Mouse (Mus musculus): ENCODE measurements around the gene Spn.
A peak's percentile ranks its signal among the peaks of the same experiment; 100 is the strongest.
"Not testable (repeated sequence)": the region's sequence is repeated elsewhere in the genome, so short reads cannot be mapped to it uniquely, and the experiment has no call there.

Spn gene

DNA sequence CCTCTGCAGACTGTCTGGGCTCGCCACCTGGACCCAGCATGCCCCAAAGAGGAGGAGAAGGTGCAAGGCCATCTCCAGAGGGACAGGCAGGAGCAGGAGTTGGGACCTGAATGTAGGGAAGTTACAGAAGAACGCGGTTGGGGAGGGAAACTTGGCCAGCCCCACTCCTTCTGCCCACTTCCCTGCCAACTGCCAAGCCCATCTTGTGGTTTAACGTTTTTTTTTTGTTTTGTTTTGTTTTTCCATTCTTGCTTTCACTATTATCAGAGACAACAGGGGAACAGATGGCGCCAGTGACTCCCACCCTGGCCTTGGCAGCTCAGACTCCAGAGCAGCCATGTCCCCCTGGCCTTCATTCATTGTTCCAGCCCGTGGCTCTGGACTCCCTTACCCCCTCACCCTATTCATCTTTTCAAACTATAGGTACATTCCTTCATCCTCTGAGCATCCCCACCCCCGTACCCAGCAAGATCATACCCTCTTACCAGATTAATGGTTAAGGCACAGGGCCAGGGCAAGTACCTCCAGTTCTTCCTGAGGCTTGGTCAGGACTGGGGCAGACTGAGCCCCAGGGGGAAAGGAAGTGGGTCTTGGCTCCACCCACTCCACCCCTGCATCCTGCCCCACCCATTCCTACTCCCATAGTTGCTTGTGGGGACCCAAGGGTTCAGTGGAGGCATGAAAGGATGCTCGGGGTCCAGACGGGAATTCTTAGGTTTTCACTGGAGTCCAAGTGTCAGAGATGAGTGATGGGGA is at the start of gene Spn:
TSS of gene Spn (minus strand) at position 562 of the 756 bp plus-strand sequence.
- peak; percentile 76 to 77 for DNase-seq (ENCODE audit: low spot score in 2 of 2)

DNA sequence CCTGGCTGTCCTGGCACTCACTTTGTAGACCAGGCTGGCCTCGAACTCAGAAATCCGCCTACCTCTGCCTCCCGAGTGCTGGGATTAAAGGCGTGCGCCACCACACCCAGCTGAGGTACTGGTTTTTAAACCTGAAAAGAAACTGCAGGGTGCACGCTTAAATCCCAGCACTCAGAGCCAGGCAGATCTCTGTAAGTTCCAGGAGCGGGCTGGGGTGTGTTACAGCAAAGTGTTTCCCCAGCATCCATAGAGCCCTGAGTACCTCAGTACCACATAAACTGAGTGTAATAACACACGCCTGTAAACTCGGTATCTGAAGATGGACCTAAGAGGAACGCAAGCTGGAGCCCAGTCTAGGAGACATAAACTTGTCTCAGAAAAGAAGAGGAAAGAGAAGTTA is 49.7 kb upstream of the Spn start:
- DNase-seq (ENCODE audit: low spot score in 2 of 2) = no peak

- peak in 1 of 2 experiments; percentile 32 for DNase-seq (ENCODE audit: low spot score in 2 of 2)
These were observed 48.0 kb upstream of the Spn start for GRCm38 (mm10) chr7:127185601-127186000.

GRCm38 (mm10) chr7:127184720-127185119 is 47.1 kb upstream of the Spn start:
- no peak for DNase-seq (ENCODE audit: low spot score in 2 of 2)

DNA sequence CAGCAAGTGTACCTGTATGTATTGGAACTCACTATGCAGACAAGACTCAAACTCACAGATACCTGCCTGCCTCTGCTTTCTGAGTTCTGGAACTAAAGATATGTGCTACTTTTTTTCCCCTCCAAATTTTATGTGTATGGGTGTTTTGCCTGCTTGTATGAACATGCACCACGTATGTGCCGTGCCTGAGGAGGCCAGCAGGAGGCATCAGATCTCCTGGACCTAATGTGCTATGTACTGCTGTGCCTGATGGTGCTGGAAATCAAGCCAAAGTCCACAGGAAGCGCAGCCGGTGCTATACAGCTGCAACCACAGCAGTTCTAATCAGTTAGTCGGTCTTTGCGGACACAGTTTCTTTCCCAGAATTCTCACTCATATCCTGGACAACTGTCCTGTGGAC is 46.2 kb upstream of the Spn start:
- peak in 1 of 2 experiments; percentile 28 for DNase-seq (ENCODE audit: low spot score in 2 of 2)

- DNase-seq (ENCODE audit: low spot score in 2 of 2) = no peak
These were observed 45.7 kb upstream of the Spn start for GRCm38 (mm10) chr7:127183345-127183744.

DNA sequence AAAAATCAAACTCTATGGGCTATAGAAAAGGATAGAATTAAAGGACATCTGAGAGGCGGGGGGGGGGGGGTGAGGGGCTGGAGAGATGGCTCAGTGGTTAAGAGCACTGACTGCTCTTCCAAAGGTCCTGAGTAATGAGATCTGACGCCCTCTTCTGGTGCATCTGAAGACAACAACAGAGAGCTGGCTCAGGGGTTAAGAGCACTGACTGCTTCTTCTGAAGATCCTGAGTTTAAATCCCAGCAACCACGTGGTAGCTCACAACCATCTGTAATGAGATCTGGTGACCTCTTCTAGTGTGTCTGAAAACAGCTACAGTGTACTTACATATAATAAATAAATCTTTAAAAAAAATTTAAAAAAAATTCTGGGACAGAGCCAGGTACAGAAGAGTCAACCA is 44.1 kb upstream of the Spn start:
- not testable (repeated sequence) for DNase-seq (ENCODE audit: low spot score in 2 of 2)

DNA sequence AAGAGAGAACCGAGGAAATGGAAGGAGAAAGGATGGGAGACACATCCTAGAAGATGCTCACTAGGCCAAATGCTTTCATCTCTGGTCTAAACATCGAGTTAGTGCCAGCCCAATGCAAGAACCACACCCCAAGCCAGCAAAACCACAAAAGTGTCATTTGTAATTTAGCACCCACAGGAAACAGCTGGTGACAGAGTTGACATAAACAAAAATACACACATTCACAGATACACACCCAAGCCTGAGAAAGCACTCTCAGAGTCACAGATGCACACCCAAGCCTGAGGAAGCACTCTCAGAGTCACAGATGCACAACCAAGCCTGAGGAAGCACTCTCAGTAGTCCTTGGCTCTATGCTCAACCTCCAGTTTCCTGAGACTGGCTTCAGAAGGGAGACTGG is 43.2 kb upstream of the Spn start:
- DNase-seq (ENCODE audit: low spot score in 2 of 2) = no peak

- DNase-seq (ENCODE audit: low spot score in 2 of 2) = no peak
These were observed 39.3 kb upstream of the Spn start for GRCm38 (mm10) chr7:127176937-127177336.

GRCm38 (mm10) chr7:127166501-127166900 is 28.9 kb upstream of the Spn start:
- DNase-seq (ENCODE audit: low spot score in 2 of 2) = no peak

DNA sequence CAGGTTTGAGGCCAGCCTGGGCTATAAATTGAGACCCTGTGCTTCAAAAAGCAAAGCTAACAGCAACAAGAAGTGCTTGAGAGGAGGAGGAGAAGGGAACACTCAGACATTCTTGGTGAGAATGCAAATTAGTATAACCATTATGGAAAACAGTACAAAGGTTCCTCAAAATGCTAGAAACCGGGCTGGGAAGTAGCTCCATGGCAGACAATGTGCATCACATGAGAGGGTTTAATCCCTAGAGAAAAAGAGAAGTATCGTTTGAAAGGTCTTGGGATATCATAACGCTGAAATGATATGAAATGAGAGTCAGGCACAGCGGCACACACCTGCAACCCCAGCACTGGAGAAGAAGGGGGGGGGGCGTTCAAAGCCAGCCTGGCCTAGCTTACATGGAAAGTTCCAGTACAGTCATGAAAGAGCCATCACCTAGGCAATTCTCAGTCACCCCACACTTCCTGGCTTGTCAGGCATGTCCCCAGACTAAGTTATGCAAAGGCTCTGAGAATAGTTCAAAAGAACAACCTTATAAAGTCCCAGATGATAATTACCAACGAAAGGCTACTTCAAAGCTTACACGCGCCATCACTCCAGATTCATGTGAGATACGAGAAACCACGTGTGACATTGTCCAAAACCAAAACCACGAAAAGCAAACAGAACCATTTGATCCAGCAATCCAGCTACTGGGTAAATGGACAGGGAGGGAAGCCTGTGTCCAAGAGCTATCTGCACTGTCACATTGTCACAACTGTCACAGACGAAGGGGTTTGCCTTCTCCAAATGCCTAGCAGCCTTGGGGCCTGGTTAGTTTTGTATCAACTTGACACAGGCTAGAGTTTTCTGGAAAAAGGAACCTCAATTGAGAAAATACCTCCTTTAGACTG is 28.2 kb upstream of the Spn start:
- DNase-seq (ENCODE audit: low spot score in 2 of 2) = no peak

DNA sequence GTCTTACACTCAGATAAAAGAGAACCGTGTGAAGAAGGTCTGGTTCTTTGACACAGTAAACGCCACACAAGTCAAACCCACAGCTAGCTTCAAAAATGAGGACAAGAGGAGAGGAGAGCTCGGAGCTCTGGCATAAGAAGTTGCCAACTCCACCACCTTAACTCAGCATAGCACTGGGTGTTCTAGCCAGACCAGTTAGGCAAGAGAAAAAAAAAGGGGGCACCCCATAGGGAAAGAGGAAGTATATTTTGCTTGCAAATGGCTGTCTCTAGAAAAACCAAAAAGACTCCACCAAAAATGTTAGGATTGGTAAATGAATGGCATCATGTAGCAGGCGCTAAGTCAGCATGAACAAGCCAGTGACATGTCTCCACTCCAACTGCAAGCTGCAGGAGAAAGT is 26.4 kb upstream of the Spn start:
- no peak for DNase-seq (ENCODE audit: low spot score in 2 of 2)

DNA sequence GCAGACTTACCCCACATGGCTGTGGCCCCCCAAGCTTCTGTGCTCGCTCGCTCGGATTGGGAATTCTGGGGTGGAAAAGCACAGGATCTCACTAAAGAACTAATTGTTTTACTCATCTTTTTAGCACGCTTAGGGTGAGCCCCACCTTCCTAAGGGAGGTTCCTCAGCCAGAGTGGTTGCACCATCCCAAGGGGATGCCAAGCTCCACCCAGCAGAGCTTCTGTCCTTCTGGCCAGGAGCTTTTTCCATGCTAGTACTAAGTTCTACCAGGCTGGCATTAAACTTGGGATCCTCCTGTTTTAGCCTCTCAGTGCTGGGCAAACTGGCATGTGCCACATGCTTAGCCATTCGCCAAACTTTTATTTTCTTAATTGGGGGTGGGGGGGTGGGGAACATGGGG is 24.9 kb upstream of the Spn start:
- DNase-seq (ENCODE audit: low spot score in 2 of 2) = no peak

- DNase-seq (ENCODE audit: low spot score in 2 of 2) = no peak
These were observed 19.9 kb upstream of the Spn start for GRCm38 (mm10) chr7:127157548-127157947.

DNA sequence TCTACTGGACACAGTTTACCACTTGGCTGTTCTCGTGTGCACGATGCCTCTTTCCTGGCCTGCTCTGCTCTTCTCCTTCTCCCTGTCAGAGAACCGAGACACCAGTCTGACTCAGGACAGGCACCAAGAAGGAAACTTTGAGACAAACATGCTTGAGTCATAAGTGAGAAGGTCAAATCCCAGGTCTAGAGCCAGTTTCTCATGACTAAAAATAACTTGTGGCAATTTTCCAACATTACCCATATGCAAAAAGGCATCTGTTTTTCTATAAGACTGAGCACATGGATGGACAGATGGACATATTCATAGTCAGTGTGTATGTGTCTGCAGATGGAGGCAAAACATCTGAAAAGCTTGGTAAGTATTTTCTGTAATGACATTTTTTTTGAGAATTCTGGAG is 15.9 kb upstream of the Spn start:
- no peak for DNase-seq (ENCODE audit: low spot score in 2 of 2)

DNA sequence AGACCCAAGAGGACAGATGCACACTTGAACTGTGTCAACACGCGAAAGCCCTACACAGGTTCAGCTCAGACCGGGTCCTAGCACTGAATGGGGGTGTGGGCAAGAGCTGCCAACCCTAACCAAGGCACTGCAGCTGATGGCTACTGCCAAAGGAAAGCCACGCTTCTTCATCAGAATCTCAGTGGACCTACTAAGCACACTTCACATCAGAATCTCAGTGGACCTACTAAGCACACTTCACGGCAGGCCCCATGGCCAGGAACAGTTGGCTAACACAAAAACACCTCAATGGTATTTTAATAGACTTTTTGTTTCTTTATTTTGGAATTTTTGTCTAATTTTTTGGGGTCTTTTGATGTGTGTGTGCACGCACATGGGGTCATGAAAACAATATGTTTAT is 14.8 kb upstream of the Spn start:
- DNase-seq (ENCODE audit: low spot score in 2 of 2) = no peak

DNA sequence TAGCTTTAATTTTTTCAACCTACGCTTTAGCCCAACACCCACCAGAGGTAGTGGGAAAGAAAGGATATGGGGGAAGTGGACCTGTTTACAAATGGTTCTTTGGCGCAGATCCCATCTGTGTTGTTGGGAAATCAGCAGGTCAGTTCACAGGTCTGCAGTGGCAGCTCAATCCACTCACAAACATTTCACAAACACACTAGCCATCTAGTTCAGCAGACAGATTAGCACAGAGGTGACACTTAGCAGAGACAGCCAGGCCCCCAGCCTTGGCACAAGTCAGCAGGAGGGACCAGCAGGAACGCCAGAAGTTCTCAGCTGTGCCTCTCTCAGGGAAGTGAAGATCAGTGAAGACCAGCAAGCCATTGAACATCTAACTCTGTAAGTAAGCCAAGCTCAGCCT is 10.3 kb upstream of the Spn start:
- DNase-seq (ENCODE audit: low spot score in 2 of 2) = no peak

DNA sequence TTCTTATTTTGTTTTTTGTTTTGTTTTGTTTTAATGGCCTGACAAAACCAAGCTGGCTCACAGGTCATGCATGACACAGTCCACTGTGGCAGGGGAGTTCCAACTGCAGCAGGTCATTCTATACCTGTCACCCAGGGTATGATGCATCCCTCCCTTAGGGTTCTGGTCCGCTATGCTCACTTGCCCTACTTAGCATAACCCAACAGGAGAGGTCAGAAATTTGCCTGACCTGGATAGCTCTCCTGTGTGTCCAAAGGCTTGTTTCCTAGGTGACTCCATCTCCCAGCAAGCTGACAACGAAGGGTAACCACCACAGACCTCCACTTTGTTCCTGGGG is 8.6 kb upstream of the Spn start:
- DNase-seq (ENCODE audit: low spot score in 2 of 2) = no peak

GRCm38 (mm10) chr7:127145387-127146266 is 8.0 kb upstream of the Spn start:
- DNase-seq (ENCODE audit: low spot score in 2 of 2) = no peak

DNA sequence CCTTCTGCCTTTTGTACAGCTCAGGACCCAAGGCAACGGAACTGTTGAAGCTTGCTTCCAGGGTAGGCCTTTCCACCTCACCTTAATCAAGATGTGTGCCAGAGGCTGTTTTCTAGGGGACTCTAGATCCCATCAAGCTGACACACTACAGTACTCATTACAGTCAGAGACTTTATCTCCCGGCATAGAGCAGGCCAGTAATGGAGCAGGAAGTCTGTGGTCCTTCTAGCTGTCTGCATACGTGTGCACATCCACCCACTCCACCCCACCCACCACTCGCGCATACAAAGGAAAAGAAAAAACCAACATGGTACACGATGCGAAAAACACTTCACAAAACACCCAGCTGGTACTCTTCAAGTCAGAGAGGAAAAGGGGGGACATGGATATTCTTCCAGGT is 6.8 kb upstream of the Spn start:
- peak; percentile 19 to 30 for DNase-seq (ENCODE audit: low spot score in 2 of 2)

GRCm38 (mm10) chr7:127142666-127143065 is 5.0 kb upstream of the Spn start:
- DNase-seq (ENCODE audit: low spot score in 2 of 2) = no peak

DNA sequence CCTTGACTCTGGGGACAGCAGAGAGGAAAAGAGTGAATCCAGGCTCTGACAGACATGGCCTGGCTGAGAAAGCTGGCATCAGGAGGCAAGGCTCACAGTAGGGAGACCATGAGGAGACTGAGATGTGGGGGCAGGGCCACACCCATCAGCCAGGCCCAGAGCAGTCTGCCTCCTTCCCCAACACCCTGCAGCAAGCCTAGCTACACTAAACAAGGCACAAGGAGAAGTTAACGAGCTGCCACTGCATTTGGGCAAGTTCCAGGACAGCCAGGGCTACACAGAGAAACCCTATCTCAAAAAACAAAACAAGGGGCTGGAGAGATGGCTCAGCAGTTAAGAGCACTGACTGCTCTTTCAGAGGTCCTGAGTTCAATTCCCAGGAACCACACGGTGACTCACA is 4.6 kb upstream of the Spn start:
- no peak for DNase-seq (ENCODE audit: low spot score in 2 of 2)
